Mouse (Mus musculus) midbrain, embryonic 16.5 days (tissue): ENCODE measurements around the gene Xrcc2. TPM values are rescaled to one million over a fixed set of nuclear protein-coding genes. Genes with fewer than 3 reads are reported as not detected.

Experiments
- ATAC-seq: fragments of 200-750 bp; cut with Nextera tagmentation; 2 replicates; pipeline ENCODE4 v1.8.0; 2017; ENCODE audit warnings: moderate TSS enrichment
- H3K27ac ChIP-seq: fragments of 300-500 bp; sonication (generic); 2 replicates; pipeline ENCODE4 v1.5.1; 2014; ENCODE audit warnings: mild to moderate bottlenecking, low read length, mixed read lengths
- H3K27me3 ChIP-seq: fragments of 300-500 bp; sonication (generic); 2 replicates; pipeline ENCODE4 v1.6.1; 2014; ENCODE audit warnings: low read depth, low read length, mixed read lengths; ENCODE audit not compliant: control insufficient read depth, insufficient read depth
- H3K36me3 ChIP-seq: fragments of 300-500 bp; sonication (generic); 2 replicates; pipeline ENCODE4 v1.6.1; 2014; ENCODE audit warnings: mild to moderate bottlenecking, low read length, moderate library complexity, mixed read lengths; ENCODE audit not compliant: control insufficient read depth, insufficient read depth
- H3K4me1 ChIP-seq: fragments of 300-500 bp; sonication (generic); 2 replicates; pipeline ENCODE4 v1.6.1; 2014; ENCODE audit warnings: mild to moderate bottlenecking, low read length, mixed read lengths; ENCODE audit not compliant: control insufficient read depth, insufficient read depth
- H3K4me2 ChIP-seq: fragments of 300-500 bp; sonication (generic); 2 replicates; pipeline ENCODE4 v1.6.1; 2014; ENCODE audit warnings: mild to moderate bottlenecking, low read length, mixed read lengths
- H3K4me3 ChIP-seq: fragments of 300-500 bp; sonication (generic); 2 replicates; pipeline ENCODE4 v1.5.1; 2014; ENCODE audit warnings: low read depth, mild to moderate bottlenecking, low read length, moderate library complexity, mixed read lengths
- H3K9ac ChIP-seq: fragments of 300-500 bp; sonication (generic); 2 replicates; pipeline ENCODE4 v1.6.1; 2014; ENCODE audit warnings: low read depth, low read length, mixed read lengths
- H3K9me3 ChIP-seq: fragments of 300-500 bp; sonication (generic); replicated peaks from 2 replicates; pipeline ENCODE4 v1.6.1; 2014; ENCODE audit warnings: mild to moderate bottlenecking, low read length, mixed read lengths; ENCODE audit not compliant: control insufficient read depth, poor library complexity, severe bottlenecking
- WGBS: fragments of 180-500 bp; shearing (Covaris S2); extraction: QIAGEN DNeasy Blood & Tissue Kit; methylation state at CpG from one replicate; pipeline ENCODE4 v1.1.7; 2014; 5-methylcytosine and 5-hydroxymethylcytosine counted together
- polyA plus RNA-seq: library from polyadenylated mRNA; unstranded; fragments of >200 nt; fragmentation: Nextera tagmentation; extraction: Ambion mirVana; gene quantifications from 2 replicates; pipeline ENCODE4 v1.2.1, GENCODE M21; 2015

Xrcc2 gene
- polyA plus RNA-seq, 1 experiment from 2014 or later = 4.5 TPM

DNA sequence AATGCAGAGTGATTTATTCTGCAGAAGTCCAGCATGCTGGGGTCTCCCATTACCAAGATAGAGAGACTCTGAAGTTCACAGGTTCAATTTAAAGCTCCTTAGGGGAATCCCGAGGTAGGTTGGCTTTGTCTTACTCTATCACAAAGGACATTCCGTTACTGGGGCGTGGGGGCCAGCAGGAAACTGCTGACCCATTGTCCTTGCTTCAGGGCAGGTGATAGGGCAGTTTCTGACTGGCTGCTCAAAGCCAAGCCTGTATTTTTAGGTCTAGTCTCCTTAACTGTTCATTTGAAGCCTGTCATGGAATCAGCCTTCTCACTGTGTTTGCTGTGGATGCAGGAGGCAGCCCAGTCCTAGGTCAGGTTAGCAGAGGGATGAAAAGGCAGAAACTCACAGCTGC, 52.2 kb downstream of the Xrcc2 start:
- Histone ChIP-seq H3K27me3 (no peaks in the 10 kb centered on the region), H3K4me1 (peaks cover 2% of the 10 kb centered on the region; the same call in 1 of the 2 replicates), H3K4me2 (no peak overlapping the region), H3K4me3 (no peak overlapping the region), H3K9me3 (no peaks in the 10 kb centered on the region), H3K27ac (no peak overlapping the region), H3K9ac (no peak overlapping the region), H3K36me3 (no peaks in the 10 kb centered on the region)
- WGBS = 30% methylated on average over 3 of the region's 3 CpGs
- ATAC-seq = no peak

DNA sequence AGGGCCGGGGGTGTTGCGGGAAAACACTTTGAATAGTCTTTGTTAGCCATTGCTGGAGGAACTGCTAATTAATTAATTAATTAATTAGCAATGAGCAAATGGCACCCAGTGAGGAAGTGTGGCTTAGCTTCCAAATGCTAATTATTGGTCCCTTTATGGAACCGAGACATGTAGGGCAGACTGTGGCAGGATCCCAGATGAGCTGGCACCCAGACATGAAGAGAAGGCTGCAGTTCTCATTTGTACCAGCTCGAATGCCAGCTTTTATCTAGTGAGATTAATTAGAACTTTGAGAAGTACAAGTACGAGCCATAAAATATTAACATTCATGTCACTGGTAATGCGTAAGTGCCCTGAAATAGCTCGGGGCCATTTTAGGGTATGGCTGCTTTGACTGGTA, 53.2 kb downstream of the Xrcc2 start:
- H3K4me1 ChIP-seq = peaks cover 2% of the 10 kb centered on the region; the same call in 1 of the 2 replicates
- no peaks in the 10 kb centered on the region for H3K27me3 ChIP-seq
- no peak overlapping the region for H3K27ac ChIP-seq
- no peak overlapping the region for H3K4me2 ChIP-seq
- H3K9me3 ChIP-seq = no peaks in the 10 kb centered on the region
- H3K36me3 ChIP-seq = no peaks in the 10 kb centered on the region
- H3K9ac ChIP-seq = no peak overlapping the region
- ATAC-seq = no peak
- 76% methylated on average over 7 of the region's 7 CpGs for WGBS
- no peak overlapping the region for H3K4me3 ChIP-seq

DNA sequence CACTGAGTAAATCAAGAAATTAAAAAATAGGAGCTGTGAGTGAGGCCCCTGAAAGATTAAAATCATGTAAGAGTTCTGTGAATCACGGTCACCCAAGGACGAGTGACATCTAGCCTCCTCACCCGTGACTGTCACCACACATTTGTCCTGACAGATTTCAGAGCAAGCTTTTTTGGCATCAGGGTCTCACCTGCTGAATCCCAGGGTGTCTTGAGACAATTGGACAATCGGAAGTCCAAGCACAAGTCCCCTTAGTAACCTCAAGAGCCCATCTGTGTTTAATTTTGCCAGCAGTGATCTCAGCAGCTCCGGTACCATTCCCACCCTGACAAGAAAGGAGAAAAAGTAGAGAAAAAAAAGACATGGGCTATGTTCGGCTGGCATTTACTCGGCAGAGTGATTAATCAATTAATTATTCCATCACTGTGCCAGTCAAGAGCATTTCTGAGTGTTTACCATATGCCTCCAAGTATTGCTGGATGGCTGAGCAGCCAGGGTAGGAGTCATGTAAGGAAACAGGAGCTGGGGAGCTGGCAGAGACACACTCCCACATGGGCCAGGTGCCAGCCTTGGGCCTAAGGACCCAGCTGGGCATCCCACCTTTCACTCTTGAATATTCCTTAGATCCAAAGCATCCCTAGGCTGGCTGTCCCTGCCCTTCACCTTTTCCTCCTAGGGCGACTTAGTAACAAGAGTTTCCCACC, 59.8 kb downstream of the Xrcc2 start:
- 81% methylated on average over 8 of the region's 8 CpGs for WGBS
- H3K4me3 ChIP-seq = no peak overlapping the region

DNA sequence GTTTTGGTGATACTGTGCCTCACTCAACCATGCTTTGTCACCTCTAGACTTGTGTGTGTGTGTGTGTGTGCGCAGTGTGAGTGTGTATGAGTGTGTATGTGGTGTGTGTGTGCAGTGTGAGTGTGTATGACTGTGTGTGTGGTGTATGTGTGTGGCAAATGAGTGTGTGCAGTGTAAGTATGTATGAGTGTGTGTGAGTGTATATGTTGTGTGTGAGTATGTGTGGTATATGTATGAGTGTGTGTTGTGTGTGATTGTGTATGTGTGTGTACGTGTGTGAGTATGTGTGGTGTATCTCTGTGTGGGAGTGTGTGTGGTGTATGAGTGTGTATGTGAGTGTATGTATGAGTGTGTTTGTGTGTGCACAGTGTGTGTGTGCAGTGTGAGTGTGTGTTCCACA, 61.1 kb downstream of the Xrcc2 start:
- whole genome bisulfite sequencing = 84% methylated on average over 2 of the region's 2 CpGs

More for the DNA sequence above, 59.8 kb downstream of the Xrcc2 start:
- Histone ChIP-seq H3K4me1 (no peaks in the 10 kb centered on the region), H3K36me3 (no peaks in the 10 kb centered on the region), H3K9ac (no peak overlapping the region), H3K27me3 (no peaks in the 10 kb centered on the region), H3K9me3 (no peaks in the 10 kb centered on the region), H3K4me2 (no peak overlapping the region), H3K27ac (no peak overlapping the region)
- ATAC-seq = no peak

DNA sequence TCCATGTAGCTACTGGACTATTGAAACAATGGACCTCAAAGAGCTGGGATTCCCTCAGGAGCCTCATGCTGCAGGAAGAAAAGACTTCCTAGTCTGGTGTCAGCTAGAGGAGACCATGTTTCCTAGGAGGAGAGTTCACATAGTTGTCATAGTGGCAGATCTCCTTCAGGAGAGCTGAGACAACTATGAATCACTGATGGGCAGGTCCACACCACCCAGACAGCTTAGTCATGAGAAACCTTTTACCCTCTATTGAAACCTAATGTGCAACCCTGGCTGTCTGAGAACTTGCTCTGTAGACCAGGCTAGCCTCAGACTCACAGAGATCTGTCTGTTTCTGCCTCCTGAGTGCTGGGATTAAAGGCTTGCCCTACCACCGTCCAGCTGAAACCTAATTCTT, 62.9 kb downstream of the Xrcc2 start:
- no peak for ATAC-seq
- Histone ChIP-seq H3K9ac (no peak overlapping the region), H3K27me3 (no peaks in the 10 kb centered on the region), H3K9me3 (no peaks in the 10 kb centered on the region), H3K36me3 (no peaks in the 10 kb centered on the region), H3K27ac (no peak overlapping the region), H3K4me3 (no peak overlapping the region), H3K4me2 (no peak overlapping the region), H3K4me1 (no peaks in the 10 kb centered on the region)
- WGBS = 85% methylated on average over 1 of the region's 1 CpGs

More for the DNA sequence above, 61.1 kb downstream of the Xrcc2 start:
- H3K9ac ChIP-seq = no peak overlapping the region
- H3K27me3 ChIP-seq = no peaks in the 10 kb centered on the region
- no peak for ATAC-seq
- no peaks in the 10 kb centered on the region for H3K36me3 ChIP-seq
- no peaks in the 10 kb centered on the region for H3K9me3 ChIP-seq
- no peak overlapping the region for H3K4me2 ChIP-seq
- no peaks in the 10 kb centered on the region for H3K4me1 ChIP-seq
- H3K4me3 ChIP-seq = no peak overlapping the region
- H3K27ac ChIP-seq = no peak overlapping the region

Other genes starting within 250 kb of the Xrcc2 start
- 15.3 and 19.2 TPM in 2 replicates for gene Kmt2c, start 207.0 kb downstream of the Xrcc2 start, polyA plus RNA-seq
- 0.13 TPM in 1 of 2 replicates, not detected in the other for gene Cct8l1, start 189.8 kb downstream of the Xrcc2 start, polyA plus RNA-seq
- gene Actr3b, start 54.2 kb upstream of the Xrcc2 start, polyA plus RNA-seq = 37.9 and 44.5 TPM in 2 replicates
- gene Gm21663, start 236.6 kb upstream of the Xrcc2 start, polyA plus RNA-seq = 0.09 TPM in 1 of 2 replicates, not detected in the other
- 0.25 and 0.27 TPM in 2 replicates for gene Gm21671, start 248.6 kb upstream of the Xrcc2 start, polyA plus RNA-seq